In the genomic region with DNA sequence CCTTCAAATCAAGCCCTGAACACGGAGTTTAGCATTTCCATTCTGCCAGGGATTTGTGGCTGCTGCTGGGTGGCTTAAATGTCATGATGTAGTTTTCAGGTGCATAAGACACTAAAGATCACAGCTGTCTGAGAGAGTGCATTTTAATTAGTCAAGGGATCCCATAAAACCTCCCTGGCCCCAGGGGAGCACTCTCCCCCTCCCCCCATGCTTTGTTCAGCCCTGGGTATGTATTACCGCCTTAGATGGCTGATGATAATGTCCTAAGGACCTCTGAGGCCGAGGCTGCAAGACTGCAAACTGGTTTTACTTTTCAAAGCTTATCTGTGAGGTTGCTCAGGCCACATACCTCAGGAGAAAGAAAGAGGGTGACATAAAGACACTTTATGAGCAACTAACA, we compare ENCODE assay signal across 26 mouse cellular contexts.
"Had no signal": no experiment of that assay in that cellular context is flagged by ENCODE, and none has a peak within 500 bp of the region (broad histone marks: within the 10 kb centered on the region; RNA-seq: fewer than 3 reads in every experiment).

No protein-coding gene starts in this region.

- ATAC-seq: hindbrain, postnatal 0 days; intestine, embryonic 16.5 days; liver, embryonic 12.5 days had no signal

- DNase-seq: gastrocnemius, adult 2 months; gastrocnemius, postnatal 10 days; gastrocnemius, postnatal 25 days; heart, adult 2 months; heart, postnatal 14 days; heart, postnatal 4 days; kidney, adult 11 months; kidney, adult 2 months; kidney, adult 9 months; kidney, postnatal 14 days; kidney, postnatal 36 days; layer of hippocampus, adult 9-11 months; layer of hippocampus, postnatal 36 days; left cerebral cortex, postnatal 4 days had no signal

- H3K4me3 ChIP-seq: gastrocnemius, adult 2 months; heart, adult 2 months; heart, embryonic 13.5 days; heart, embryonic 15.5 days; hindbrain, embryonic 13.5 days; hindbrain, embryonic 15.5 days; kidney, embryonic 15.5 days; limb, embryonic 13.5 days; limb, embryonic 15.5 days; liver, embryonic 12.5 days had no signal

- H3K27me3 ChIP-seq: heart, embryonic 13.5 days; hindbrain, embryonic 13.5 days; hindbrain, embryonic 15.5 days; kidney, embryonic 15.5 days; limb, embryonic 13.5 days; limb, embryonic 15.5 days; liver, embryonic 12.5 days had no signal

- H3K4me2 ChIP-seq: heart, embryonic 11.5 days; heart, embryonic 13.5 days; heart, embryonic 15.5 days; hindbrain, embryonic 13.5 days; hindbrain, embryonic 15.5 days; kidney, embryonic 15.5 days; limb, embryonic 13.5 days; limb, embryonic 15.5 days; liver, embryonic 12.5 days had no signal

- H3K9ac ChIP-seq: heart, embryonic 13.5 days; heart, embryonic 15.5 days; hindbrain, embryonic 13.5 days; hindbrain, embryonic 15.5 days; kidney, embryonic 15.5 days; limb, embryonic 13.5 days; limb, embryonic 15.5 days; liver, embryonic 12.5 days had no signal

- H3K4me1 ChIP-seq: kidney, embryonic 15.5 days; liver, embryonic 12.5 days had no signal

- H3K36me3 ChIP-seq: heart, embryonic 13.5 days; heart, embryonic 15.5 days; hindbrain, embryonic 13.5 days; hindbrain, embryonic 15.5 days; kidney, embryonic 15.5 days; limb, embryonic 13.5 days; limb, embryonic 15.5 days; liver, embryonic 12.5 days had no signal

- H3K27ac ChIP-seq: gastrocnemius, adult 2 months; heart, adult 2 months; heart, embryonic 13.5 days; heart, embryonic 15.5 days; hindbrain, embryonic 13.5 days; hindbrain, embryonic 15.5 days; hindbrain, postnatal 0 days; kidney, embryonic 15.5 days; kidney, postnatal 0 days; limb, embryonic 13.5 days; limb, embryonic 15.5 days; liver, embryonic 12.5 days had no signal

- H3K9me3 ChIP-seq: heart, embryonic 13.5 days; heart, embryonic 15.5 days; hindbrain, embryonic 13.5 days; hindbrain, embryonic 15.5 days; kidney, embryonic 15.5 days; limb, embryonic 13.5 days; limb, embryonic 15.5 days; liver, embryonic 12.5 days had no signal
